Mouse (Mus musculus) embryonic facial prominence, embryonic 15.5 days (tissue): ENCODE results near the gene Cct3. TPM values are rescaled to one million over a fixed set of nuclear protein-coding genes. Genes with fewer than 3 reads are reported as not detected.

Experiments used
- ATAC-seq: fragments of 200-750 bp; cut with Nextera tagmentation; 2 replicates; pipeline ENCODE4 v1.8.0; 2017; ENCODE audit warnings: low read depth, moderate TSS enrichment; ENCODE audit not compliant: insufficient number of reproducible peaks, low FRiP score, low TSS enrichment
- H3K27ac ChIP-seq: fragments of 300-500 bp; sonication (generic); replicated peaks from 2 replicates; pipeline ENCODE4 v1.5.1; 2015; ENCODE audit warnings: mild to moderate bottlenecking, inconsistent platforms
- H3K27me3 ChIP-seq: fragments of 300-500 bp; sonication (generic); 2 replicates; pipeline ENCODE4 v1.6.1; 2015; ENCODE audit warnings: inconsistent platforms
- H3K36me3 ChIP-seq: fragments of 300-500 bp; sonication (generic); 2 replicates; pipeline ENCODE4 v1.6.1; 2015; ENCODE audit warnings: mild to moderate bottlenecking, inconsistent platforms
- H3K4me1 ChIP-seq: fragments of 300-500 bp; sonication (generic); 2 replicates; pipeline ENCODE4 v1.6.1; 2015; ENCODE audit warnings: inconsistent platforms
- H3K4me2 ChIP-seq: fragments of 300-500 bp; sonication (generic); replicated peaks from 2 replicates; pipeline ENCODE4 v1.6.1; 2015; ENCODE audit warnings: mild to moderate bottlenecking, inconsistent platforms
- H3K4me3 ChIP-seq: fragments of 300-500 bp; sonication (generic); replicated peaks from 2 replicates; pipeline ENCODE4 v1.5.1; 2015; ENCODE audit warnings: mild to moderate bottlenecking, inconsistent platforms
- H3K9ac ChIP-seq: fragments of 300-500 bp; sonication (generic); 2 replicates; pipeline ENCODE4 v1.6.1; 2015; ENCODE audit warnings: inconsistent platforms
- H3K9me3 ChIP-seq: fragments of 300-500 bp; sonication (generic); replicated peaks from 2 replicates; pipeline ENCODE4 v1.6.1; 2016; ENCODE audit warnings: inconsistent platforms
- WGBS: fragments of 180-500 bp; shearing (Covaris S2); methylation state at CpG from one replicate; pipeline ENCODE4 v1.1.7; 2015; 5-methylcytosine and 5-hydroxymethylcytosine counted together
- polyA plus RNA-seq: library from polyadenylated mRNA; unstranded; fragments of >200 nt; fragmentation: Nextera tagmentation; extraction: Ambion mirVana; gene quantifications from 2 replicates; pipeline ENCODE4 v1.2.1, GENCODE M21; 2015

Gene Cct3
- polyA plus RNA-seq, 1 experiment from 2014 or later: 443 TPM

GRCm38 (mm10) chr3:88336058-88337013 lies 39.4 kb downstream of the Cct3 start, which contains the start of the genes Tmem79 and Smg5:
TSS of gene Tmem79 (minus strand) at chr3:88336148.
TSS of gene Smg5 (plus strand) at chr3:88336260.
- peak within 1 kb of the TSS; percentile 97 for H3K27ac ChIP-seq
- peak within 1 kb of the TSS; percentile 85 for H3K9ac ChIP-seq
- peak; percentile 91 for ATAC-seq
- H3K36me3 ChIP-seq: peaks cover 1% of the 10 kb centered on the region; the same call in 1 of the 2 replicates
- peaks cover 26% of the 10 kb centered on the region for H3K4me1 ChIP-seq
- H3K4me3 ChIP-seq: peak within 1 kb of the TSS; percentile 91
- 1% methylated on average over 64 of the region's 66 CpGs for whole genome bisulfite sequencing
- H3K4me2 ChIP-seq: peak within 1 kb of the TSS; percentile 72
- no peaks in the 10 kb centered on the region for H3K9me3 ChIP-seq
- no peaks in the 10 kb centered on the region for H3K27me3 ChIP-seq

- Histone ChIP-seq H3K27me3 (no peaks in the 10 kb centered on the region), H3K36me3 (peaks cover 13% of the 10 kb centered on the region), H3K4me2 (peak overlapping the region; percentile 72; the same call in 1 of the 2 replicates), H3K9me3 (no peaks in the 10 kb centered on the region), H3K4me1 (peaks cover 26% of the 10 kb centered on the region), H3K4me3 (peak overlapping the region; percentile 91), H3K27ac (peak overlapping the region; percentile 63; the same call in 1 of the 2 replicates), H3K9ac (no peak overlapping the region)
- WGBS: 77% methylated on average over 11 of the region's 11 CpGs
- no peak for ATAC-seq
Observed at GRCm38 (mm10) chr3:88337367-88338020, 40.6 kb downstream of the Cct3 start.

GRCm38 (mm10) chr3:88338316-88338715 lies 41.4 kb downstream of the Cct3 start:
- Histone ChIP-seq H3K27me3 (no peaks in the 10 kb centered on the region), H3K4me2 (no peak overlapping the region), H3K9me3 (no peaks in the 10 kb centered on the region), H3K27ac (no peak overlapping the region), H3K4me1 (peaks cover 26% of the 10 kb centered on the region), H3K9ac (no peak overlapping the region), H3K36me3 (peaks cover 21% of the 10 kb centered on the region), H3K4me3 (no peak overlapping the region)
- no peak for ATAC-seq
- WGBS: 91% methylated on average over 7 of the region's 7 CpGs

- no peak overlapping the region for H3K4me2 ChIP-seq
- H3K36me3 ChIP-seq: peaks cover 28% of the 10 kb centered on the region
- no peak overlapping the region for H3K4me3 ChIP-seq
- H3K9ac ChIP-seq: no peak overlapping the region
- no peaks in the 10 kb centered on the region for H3K27me3 ChIP-seq
- 67% methylated on average over 3 of the region's 3 CpGs for WGBS
- H3K27ac ChIP-seq: no peak overlapping the region
- no peaks in the 10 kb centered on the region for H3K9me3 ChIP-seq
- ATAC-seq: no peak
- H3K4me1 ChIP-seq: peaks cover 26% of the 10 kb centered on the region
Observed at GRCm38 (mm10) chr3:88339006-88339405, 42.1 kb downstream of the Cct3 start.

- Histone ChIP-seq H3K9ac (no peak overlapping the region), H3K9me3 (no peaks in the 10 kb centered on the region), H3K27ac (no peak overlapping the region), H3K4me3 (no peak overlapping the region), H3K4me2 (no peak overlapping the region), H3K4me1 (no peaks in the 10 kb centered on the region), H3K36me3 (peaks cover 98% of the 10 kb centered on the region), H3K27me3 (no peaks in the 10 kb centered on the region)
- ATAC-seq: no peak
- WGBS: 90% methylated on average over 13 of the region's 13 CpGs
Observed at GRCm38 (mm10) chr3:88350732-88351131, 53.8 kb downstream of the Cct3 start.

GRCm38 (mm10) chr3:88352907-88353306 lies 56.0 kb downstream of the Cct3 start:
- WGBS: 86% methylated on average over 9 of the region's 9 CpGs
- ATAC-seq: no peak
- peaks cover 97% of the 10 kb centered on the region for H3K36me3 ChIP-seq

GRCm38 (mm10) chr3:88354396-88355165 lies 57.7 kb downstream of the Cct3 start:
- Histone ChIP-seq H3K9ac (no peak overlapping the region), H3K4me3 (no peak overlapping the region), H3K27ac (no peak overlapping the region), H3K36me3 (peaks cover 98% of the 10 kb centered on the region), H3K27me3 (no peaks in the 10 kb centered on the region), H3K9me3 (no peaks in the 10 kb centered on the region), H3K4me1 (no peaks in the 10 kb centered on the region), H3K4me2 (no peak overlapping the region)
- 94% methylated on average over 8 of the region's 8 CpGs for WGBS
- ATAC-seq: no peak

More at GRCm38 (mm10) chr3:88352907-88353306, 56.0 kb downstream of the Cct3 start:
- Histone ChIP-seq H3K9ac (no peak overlapping the region), H3K27me3 (no peaks in the 10 kb centered on the region), H3K4me1 (no peaks in the 10 kb centered on the region), H3K9me3 (no peaks in the 10 kb centered on the region), H3K27ac (no peak overlapping the region), H3K4me2 (no peak overlapping the region), H3K4me3 (no peak overlapping the region)

GRCm38 (mm10) chr3:88359584-88359983 lies 62.7 kb downstream of the Cct3 start:
- Histone ChIP-seq H3K4me1 (peaks cover 7% of the 10 kb centered on the region), H3K27ac (no peak overlapping the region), H3K9me3 (no peaks in the 10 kb centered on the region), H3K4me2 (no peak overlapping the region), H3K36me3 (peaks cover 78% of the 10 kb centered on the region), H3K9ac (no peak overlapping the region), H3K27me3 (no peaks in the 10 kb centered on the region), H3K4me3 (no peak overlapping the region)
- WGBS: 59% methylated on average over 5 of the region's 5 CpGs
- ATAC-seq: peak; percentile 31; the same call in 1 of the 2 replicates

GRCm38 (mm10) chr3:88359989-88360388 lies 63.1 kb downstream of the Cct3 start:
- peaks cover 3% of the 10 kb centered on the region; the same call in 1 of the 2 replicates for H3K27me3 ChIP-seq
- peaks cover 11% of the 10 kb centered on the region for H3K4me1 ChIP-seq
- no peaks in the 10 kb centered on the region for H3K9me3 ChIP-seq
- H3K4me3 ChIP-seq: no peak overlapping the region
- H3K9ac ChIP-seq: no peak overlapping the region
- no peak overlapping the region for H3K27ac ChIP-seq
- no peak overlapping the region for H3K4me2 ChIP-seq
- WGBS: 33% methylated on average over 3 of the region's 3 CpGs
- no peak for ATAC-seq
- H3K36me3 ChIP-seq: peaks cover 74% of the 10 kb centered on the region

- no peak overlapping the region for H3K4me3 ChIP-seq
- H3K4me2 ChIP-seq: no peak overlapping the region
- no peak overlapping the region for H3K9ac ChIP-seq
- peaks cover 11% of the 10 kb centered on the region for H3K4me1 ChIP-seq
- no peak for ATAC-seq
- H3K9me3 ChIP-seq: no peaks in the 10 kb centered on the region
- H3K27ac ChIP-seq: no peak overlapping the region
- peaks cover 63% of the 10 kb centered on the region for H3K36me3 ChIP-seq
- 59% methylated on average over 6 of the region's 6 CpGs for WGBS
- peaks cover 14% of the 10 kb centered on the region for H3K27me3 ChIP-seq
Observed at GRCm38 (mm10) chr3:88361096-88361495, 64.2 kb downstream of the Cct3 start.
